Mouse (Mus musculus) G1E (cell line): ENCODE measurements around the gene Tlr8. TPM values are rescaled to one million over a fixed set of nuclear protein-coding genes. Genes with fewer than 3 reads are reported as not detected.

Experiments used
- ATAC-seq: 2 replicates; pipeline ENCODE4 v1.8.0; 2016; ENCODE audit warnings: mild to moderate bottlenecking; ENCODE audit not compliant: insufficient number of reproducible peaks, poor library complexity, low FRiP score, severe bottlenecking; ENCODE audit errors: extremely low read depth
- DNase-seq: peaks from one replicate; pipeline ENCODE4 v3.0.0; 2012; ENCODE audit warnings: low spot score
- H3K27me3 ChIP-seq: 2 replicates; pipeline ENCODE4 v1.6.1; 2012; ENCODE audit warnings: mild to moderate bottlenecking, low read length, inconsistent platforms; ENCODE audit not compliant: insufficient read depth
- H3K36me3 ChIP-seq: replicated peaks from 2 replicates; pipeline ENCODE3; 2012; ENCODE audit warnings: mild to moderate bottlenecking, inconsistent platforms
- H3K4me1 ChIP-seq: 2 replicates; pipeline ENCODE4 v1.6.1; 2012; ENCODE audit warnings: low read depth, low read length, inconsistent platforms, mixed read lengths; ENCODE audit not compliant: insufficient read depth
- H3K4me3 ChIP-seq: 2 replicates; pipeline ENCODE4 v1.5.1; 2012; ENCODE audit warnings: low read depth, mild to moderate bottlenecking, inconsistent platforms, low read length, moderate library complexity, mixed read lengths
- H3K9me3 ChIP-seq: replicated peaks from 2 replicates; pipeline ENCODE4 v1.6.1; 2012; ENCODE audit warnings: inconsistent platforms
- CTCF ChIP-seq: IDR thresholded peaks from 2 replicates; pipeline ENCODE4 v1.5.1; 2012; ENCODE audit warnings: low read depth, low read length, inconsistent platforms, mixed read lengths
- GATA1 ChIP-seq: IDR thresholded peaks from 2 replicates; pipeline ENCODE4 v1.6.1; 2012; ENCODE audit warnings: borderline replicate concordance, low read length, inconsistent platforms, mixed read lengths
- GATA2 ChIP-seq: IDR thresholded peaks from 2 replicates; pipeline ENCODE4 v1.6.1; 2012; ENCODE audit warnings: low read depth, low read length, inconsistent platforms, borderline replicate concordance
- POLR2AphosphoS5 ChIP-seq: IDR thresholded peaks from 2 replicates; pipeline ENCODE4 v1.6.1; 2012; ENCODE audit warnings: low read depth, low read length, inconsistent platforms; ENCODE audit not compliant: insufficient replicate concordance
- TAL1 ChIP-seq: conservative IDR thresholded peaks from 2 replicates; pipeline ENCODE4 v1.6.1; 2012; ENCODE audit warnings: low read depth, low read length, inconsistent platforms, mixed read lengths
- polyA plus RNA-seq: library from polyadenylated mRNA; stranded (reverse); fragments of >175 nt; gene quantifications from 2 replicates; pipeline ENCODE4 v1.2.3, GENCODE M21; 2012
- total RNA-seq, 2 experiments: library from RNA; stranded (forward) in 1 of 2; stranded (reverse) in 1 of 2; fragments of 200-1000 nt in 1 of 2; fragments of >200 nt in 1 of 2; fragmentation: Nextera tagmentation in 1 of 2; gene quantifications; 2 replicates each; pipeline ENCODE4 v1.2.3; 2014 to 2017

The Tlr8 gene
- total and polyA plus RNA-seq, 3 experiments = 0.11 TPM; not detected in 2

DNA sequence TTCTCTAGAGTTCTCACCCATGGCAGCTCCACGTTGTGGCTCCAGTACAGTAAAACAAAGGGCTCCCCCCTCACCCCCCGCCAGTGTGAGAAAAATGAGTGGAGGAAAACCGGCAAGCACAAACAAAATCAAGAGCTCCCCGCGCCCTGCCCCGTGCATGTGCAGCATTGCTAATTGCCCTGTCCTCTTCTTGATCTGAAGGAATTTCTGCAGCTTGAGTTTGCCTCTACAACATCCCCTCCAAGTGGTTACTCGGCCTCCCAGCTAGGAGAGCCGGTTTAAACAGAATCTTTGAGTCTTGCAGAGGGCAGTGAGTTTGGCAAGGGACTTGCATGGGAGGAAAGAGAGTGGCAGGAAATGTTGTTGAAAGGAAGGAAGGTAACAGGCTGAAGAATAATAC lies 51.4 kb downstream of the Tlr8 start:
- peaks cover 3% of the 10 kb centered on the region; the same call in 1 of the 2 replicates for H3K27me3 ChIP-seq

DNA sequence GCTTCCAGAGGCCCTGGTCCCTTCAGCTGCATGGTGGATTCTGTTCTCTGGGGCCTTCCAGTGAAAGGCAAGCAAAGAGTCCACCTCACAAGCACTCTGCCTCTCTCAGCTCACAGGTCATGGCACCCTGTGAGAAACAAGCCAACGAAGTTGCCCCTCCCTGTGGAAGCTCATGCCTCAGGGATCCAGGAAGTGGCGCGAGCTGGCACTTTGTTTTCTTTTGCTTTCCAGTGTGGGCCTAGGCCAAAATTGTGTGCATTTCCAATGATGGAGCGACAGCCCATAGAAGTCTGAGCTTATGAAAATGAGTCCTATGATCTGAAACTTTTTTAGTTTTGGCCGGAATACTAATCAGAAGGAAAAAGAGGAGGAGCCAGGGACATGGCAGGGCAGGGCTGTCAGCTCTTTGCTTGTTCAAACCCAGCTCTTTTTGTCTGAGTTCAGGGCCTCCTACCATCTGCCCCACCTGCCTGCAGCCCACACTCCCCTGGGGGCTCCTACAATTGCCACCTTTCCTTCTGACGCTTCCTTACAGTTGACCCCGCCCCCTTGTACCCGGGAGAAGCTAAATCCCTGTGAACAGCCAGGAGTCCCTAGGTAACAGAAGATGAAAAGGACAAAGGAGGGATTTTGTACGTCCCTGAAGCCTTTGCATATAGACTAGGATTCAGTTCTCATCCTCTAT lies 52.1 kb downstream of the Tlr8 start:
- H3K4me1 ChIP-seq = no peaks in the 10 kb centered on the region
- no peaks in the 10 kb centered on the region for H3K36me3 ChIP-seq
- DNase-seq = no peak
- TF ChIP-seq POLR2AphosphoS5 = no peak
- TF ChIP-seq GATA2 = no peak
- TF ChIP-seq CTCF = no peak
- TF ChIP-seq TAL1 = no peak
- TF ChIP-seq GATA1 = no peak
- ATAC-seq = no peak
- peaks cover 3% of the 10 kb centered on the region; the same call in 1 of the 2 replicates for H3K27me3 ChIP-seq
- no peaks in the 10 kb centered on the region for H3K9me3 ChIP-seq
- no peak overlapping the region for H3K4me3 ChIP-seq

More for the DNA sequence above, 51.4 kb downstream of the Tlr8 start:
- no peak for ATAC-seq
- no peak for TF ChIP-seq CTCF
- no peak for TF ChIP-seq GATA1
- no peak for TF ChIP-seq TAL1
- TF ChIP-seq POLR2AphosphoS5 = no peak
- no peak for TF ChIP-seq GATA2
- no peaks in the 10 kb centered on the region for H3K36me3 ChIP-seq
- no peaks in the 10 kb centered on the region for H3K4me1 ChIP-seq
- H3K4me3 ChIP-seq = no peak overlapping the region
- no peak for DNase-seq
- no peaks in the 10 kb centered on the region for H3K9me3 ChIP-seq

DNA sequence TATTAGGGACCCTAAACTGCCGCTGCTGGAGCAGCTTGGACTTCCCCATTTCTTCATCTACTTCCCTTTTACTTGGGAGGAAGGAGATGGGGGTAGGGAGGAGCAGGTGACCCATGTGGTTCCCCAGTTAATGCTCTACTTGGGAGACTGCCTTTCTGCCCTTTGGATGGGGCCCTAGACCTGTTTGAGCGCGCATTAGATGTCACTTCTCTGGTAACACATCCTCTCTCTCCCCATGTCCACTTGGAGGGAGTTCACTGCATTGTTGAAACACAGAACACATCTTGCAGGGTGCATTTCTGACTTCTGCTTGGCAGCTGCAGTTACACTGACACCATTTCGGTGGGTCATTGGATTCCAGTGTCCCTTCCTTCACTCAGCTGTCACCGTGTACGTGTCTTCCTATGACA lies 53.8 kb downstream of the Tlr8 start:
- Histone ChIP-seq H3K4me1 (no peaks in the 10 kb centered on the region), H3K4me3 (no peak overlapping the region), H3K9me3 (no peaks in the 10 kb centered on the region), H3K36me3 (no peaks in the 10 kb centered on the region), H3K27me3 (peaks cover 3% of the 10 kb centered on the region; the same call in 1 of the 2 replicates)
- no peak for DNase-seq
- TF ChIP-seq GATA2 (no peak), GATA1 (no peak), POLR2AphosphoS5 (no peak), TAL1 (no peak), CTCF (no peak)
- no peak for ATAC-seq

DNA sequence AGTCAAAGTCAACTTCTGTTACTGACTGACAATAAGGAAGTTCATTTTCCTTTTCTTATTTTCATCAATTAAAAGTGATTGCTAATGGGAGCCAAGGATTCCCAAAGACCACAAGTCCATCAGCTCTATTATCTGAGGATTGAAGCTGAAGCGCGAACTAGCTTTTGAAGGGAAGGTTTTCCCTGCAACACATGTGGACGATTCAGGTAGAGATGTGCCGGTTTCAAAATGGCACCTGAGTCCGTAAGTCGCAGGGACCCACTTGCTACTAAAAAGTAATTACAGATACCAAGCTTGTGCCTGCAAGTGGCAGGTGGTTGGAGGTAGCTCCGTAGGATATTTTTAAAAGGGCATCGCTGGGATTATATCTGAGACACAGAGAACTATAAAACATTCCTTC lies 54.3 kb downstream of the Tlr8 start:
- ATAC-seq = no peak
- TF ChIP-seq GATA2 (no peak), GATA1 (no peak), TAL1 (no peak), CTCF (no peak), POLR2AphosphoS5 (no peak)
- H3K4me3 ChIP-seq = no peak overlapping the region

DNA sequence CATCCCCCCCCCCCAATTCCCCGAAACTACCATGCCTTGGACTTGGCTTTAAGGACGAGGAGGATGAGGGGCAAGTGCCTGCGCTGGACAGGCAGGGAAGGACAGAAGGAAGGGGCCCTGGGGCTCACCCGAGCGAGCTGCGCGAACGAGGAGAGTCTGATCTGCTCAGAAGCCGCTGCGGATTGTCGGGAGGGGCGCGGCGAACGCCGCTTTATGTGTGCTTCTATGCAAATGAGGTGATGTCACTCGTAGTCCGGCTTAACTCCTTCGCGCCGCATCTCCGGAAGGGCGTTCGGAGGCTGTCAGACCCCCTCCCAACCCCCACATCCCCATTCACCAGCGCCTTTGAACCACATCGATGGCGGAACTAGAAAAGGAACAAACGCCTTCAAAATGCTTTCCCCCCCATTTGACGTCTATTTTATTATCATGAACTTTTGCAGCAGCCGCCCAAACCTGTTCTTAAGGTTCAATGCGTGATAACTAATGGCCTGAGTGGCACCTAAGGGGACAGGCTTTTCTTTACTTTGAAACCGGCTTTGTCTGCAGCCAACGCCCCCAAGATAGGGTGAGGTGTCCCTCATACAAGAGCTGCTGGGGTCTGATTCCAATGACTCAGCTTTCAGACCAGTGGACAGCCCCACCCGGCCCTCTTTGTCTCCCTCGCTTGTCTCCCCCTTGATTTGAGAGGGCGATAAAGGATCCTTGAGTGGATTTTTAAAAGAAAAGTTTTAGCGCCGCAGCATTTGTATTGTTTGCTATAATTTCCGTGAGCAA lies 55.0 kb downstream of the Tlr8 start, which contains the start of gene Tmsb4x:
Gene Tmsb4x, minus strand, starts transcription at position 338 of the 777 bp plus-strand sequence.
- no peak within 1 kb of the TSS for H3K4me3 ChIP-seq
- no peak for TF ChIP-seq GATA2
- no peak for TF ChIP-seq TAL1
- TF ChIP-seq CTCF = no peak
- TF ChIP-seq GATA1 = no peak
- no peak for TF ChIP-seq POLR2AphosphoS5
- peaks cover 3% of the 10 kb centered on the region; the same call in 1 of the 2 replicates for H3K27me3 ChIP-seq
- DNase-seq (no peak), ATAC-seq (no peak)
- H3K4me1 ChIP-seq = no peaks in the 10 kb centered on the region
- H3K9me3 ChIP-seq = no peaks in the 10 kb centered on the region
- no peaks in the 10 kb centered on the region for H3K36me3 ChIP-seq

More for the DNA sequence above, 54.3 kb downstream of the Tlr8 start:
- H3K4me1 ChIP-seq = no peaks in the 10 kb centered on the region
- peaks cover 3% of the 10 kb centered on the region; the same call in 1 of the 2 replicates for H3K27me3 ChIP-seq
- DNase-seq = no peak
- no peaks in the 10 kb centered on the region for H3K36me3 ChIP-seq
- H3K9me3 ChIP-seq = no peaks in the 10 kb centered on the region

DNA sequence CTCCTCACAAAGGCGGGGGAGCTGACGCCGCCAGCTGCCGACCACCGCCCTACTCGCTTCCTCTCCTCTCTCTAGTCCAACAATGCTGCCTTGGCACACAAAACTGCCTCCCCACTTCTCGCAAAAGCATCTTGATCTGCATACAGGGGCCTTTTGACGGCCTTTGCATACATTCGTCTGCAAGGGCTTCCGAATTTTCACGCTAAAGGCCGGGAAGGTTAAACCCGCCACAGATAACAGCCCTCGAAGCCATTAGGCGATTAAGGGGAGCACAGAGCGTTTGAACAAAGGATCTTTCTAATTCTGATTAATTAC lies 55.7 kb downstream of the Tlr8 start:
- TF ChIP-seq GATA2 = no peak
- ATAC-seq (no peak), DNase-seq (no peak)
- H3K27me3 ChIP-seq = peaks cover 3% of the 10 kb centered on the region; the same call in 1 of the 2 replicates
- no peaks in the 10 kb centered on the region for H3K9me3 ChIP-seq
- H3K4me3 ChIP-seq = no peak overlapping the region
- H3K4me1 ChIP-seq = no peaks in the 10 kb centered on the region
- H3K36me3 ChIP-seq = no peaks in the 10 kb centered on the region
